Mouse (Mus musculus): ENCODE results near the gene Cyp2t4. TPM values are rescaled to one million over a fixed set of nuclear protein-coding genes. Genes with fewer than 3 reads are reported as not detected.

Cyp2t4 gene
- polyA plus RNA-seq, 1 experiment = 0.02 TPM

DNA sequence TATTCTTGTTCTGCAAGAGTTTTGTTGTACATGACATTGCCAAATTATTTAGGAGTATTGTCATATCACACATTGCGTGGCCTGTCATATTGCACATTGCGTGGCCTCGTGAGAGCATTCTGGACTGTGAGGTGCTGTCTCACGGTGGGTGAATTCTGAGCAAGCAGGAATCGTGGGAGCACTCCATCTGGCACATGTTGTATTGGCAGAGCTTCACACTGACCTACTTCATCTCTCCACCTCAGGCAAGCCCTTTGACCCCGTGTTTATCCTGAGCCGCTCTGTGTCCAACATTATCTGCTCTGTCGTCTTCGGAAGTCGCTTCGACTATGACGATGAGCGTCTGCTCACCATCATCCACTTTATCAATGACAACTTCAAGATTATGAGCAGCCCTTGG is 24.6 kb upstream of the Cyp2t4 start:
- Histone ChIP-seq H3K4me3 (no peak overlapping the region), H3K27me3 (ENCODE audit: control insufficient read depth, insufficient read depth, insufficient read length) (peaks cover 8% of the 10 kb centered on the region), H3K4me2 (ENCODE audit: low read depth) (no peak overlapping the region), H3ac (ENCODE audit: control insufficient read depth, insufficient read length) (no peak overlapping the region), H3K36me3 (ENCODE audit: control insufficient read depth, insufficient read depth) (no peaks in the 10 kb centered on the region), H3K79me2 (ENCODE audit: control insufficient read depth, insufficient read depth) (no peaks in the 10 kb centered on the region)
- TF ChIP-seq POLR2A (IDR thresholded peaks at IDR 0.05; ENCODE audit: insufficient read length, low read depth) = no peak

DNA sequence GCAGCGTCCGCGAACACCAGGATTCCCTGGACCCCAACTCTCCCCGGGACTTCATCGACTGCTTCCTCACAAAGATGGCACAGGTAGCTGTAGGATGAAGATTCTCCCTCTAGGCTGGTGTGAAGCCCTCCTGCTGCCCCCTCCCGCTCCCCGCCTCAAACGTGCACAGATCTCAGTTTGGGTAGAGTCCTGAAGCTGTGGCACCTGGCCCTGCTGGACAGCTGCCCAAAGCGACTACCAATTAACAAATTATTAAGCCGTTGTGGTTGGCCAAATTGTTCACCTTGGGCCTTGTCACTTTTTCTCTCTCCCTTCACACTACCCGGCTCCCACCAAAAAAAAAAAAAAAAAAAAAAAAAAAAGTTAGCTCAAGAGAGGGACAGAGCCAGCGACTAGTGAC is 23.7 kb upstream of the Cyp2t4 start:
- TF ChIP-seq SRF (IDR thresholded peaks at IDR 0.05; ENCODE audit: control insufficient read depth, insufficient read length, low read depth) (no peak), MYOG (IDR thresholded peaks at IDR 0.05; ENCODE audit: control insufficient read depth in 1 of 3, insufficient read depth in 1 of 3, insufficient read length in 2 of 3, low read depth in 2 of 3) (no peak), MYOD1 (IDR thresholded peaks at IDR 0.05; ENCODE audit: control insufficient read depth in 1 of 3, insufficient read length in 2 of 3, low read depth in 2 of 3) (no peak), E2F4 (IDR thresholded peaks at IDR 0.05; ENCODE audit: insufficient read depth) (no peak), POLR2AphosphoS2 (IDR thresholded peaks at IDR 0.05; ENCODE audit: insufficient read length, low read depth) (no peak), CEBPB (IDR thresholded peaks at IDR 0.05; ENCODE audit: insufficient read depth, poor library complexity, severe bottlenecking) (no peak), MAX (IDR thresholded peaks at IDR 0.05; ENCODE audit: low read depth) (no peak), TCF12 (IDR thresholded peaks at IDR 0.05; ENCODE audit: insufficient read depth, poor library complexity, severe bottlenecking) (no peak)
- Histone ChIP-seq H3ac (ENCODE audit: control insufficient read depth, insufficient read length) (no peak overlapping the region), H3K4me2 (ENCODE audit: low read depth) (no peak overlapping the region), H3K79me2 (ENCODE audit: control insufficient read depth, insufficient read depth) (no peaks in the 10 kb centered on the region), H3K4me3 (no peak overlapping the region), H3K27me3 (ENCODE audit: control insufficient read depth, insufficient read depth, insufficient read length) (peaks cover 4% of the 10 kb centered on the region), H3K36me3 (ENCODE audit: control insufficient read depth, insufficient read depth) (no peaks in the 10 kb centered on the region)

DNA sequence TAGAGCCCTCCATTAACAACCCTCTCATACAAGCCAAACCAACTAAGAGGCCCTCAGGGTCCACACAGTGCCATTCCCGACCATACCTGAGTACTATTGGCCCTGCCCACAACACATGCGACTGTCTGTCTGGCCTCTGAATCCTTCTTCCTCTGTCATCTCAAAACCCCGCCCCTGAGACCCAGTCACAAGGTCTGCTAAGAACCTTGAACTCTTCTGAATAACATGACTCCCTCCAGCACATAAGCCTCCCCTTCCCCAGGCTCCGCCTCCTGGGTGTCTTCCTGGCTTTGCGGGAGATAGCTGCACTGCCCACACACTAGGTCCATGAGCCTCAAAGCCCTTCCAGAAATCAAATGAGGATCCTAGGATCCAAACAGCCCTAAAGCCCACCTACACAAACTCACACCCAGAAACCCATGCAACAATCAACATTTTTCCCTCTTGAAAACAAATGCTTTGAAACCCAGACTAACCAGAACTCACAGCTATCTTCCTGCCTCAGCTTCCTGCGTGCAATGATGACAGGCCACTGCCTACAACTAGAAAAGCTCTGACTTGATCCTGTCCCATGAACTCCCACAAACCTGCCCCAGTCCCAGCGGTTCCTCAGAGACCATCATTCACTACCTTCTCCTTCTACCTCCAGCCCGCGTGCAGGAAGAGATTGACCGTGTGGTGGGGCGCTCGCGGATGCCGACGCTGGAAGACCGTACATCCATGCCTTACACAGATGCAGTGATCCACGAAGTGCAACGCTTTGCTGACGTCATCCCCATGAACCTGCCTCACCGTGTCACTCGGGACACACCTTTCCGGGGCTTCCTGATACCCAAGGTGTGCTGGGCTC is 22.8 kb upstream of the Cyp2t4 start:
- Histone ChIP-seq H3ac (ENCODE audit: control insufficient read depth, insufficient read length) (no peak overlapping the region), H3K27me3 (ENCODE audit: control insufficient read depth, insufficient read depth, insufficient read length) (no peaks in the 10 kb centered on the region), H3K4me3 (no peak overlapping the region), H3K79me2 (ENCODE audit: control insufficient read depth, insufficient read depth) (no peaks in the 10 kb centered on the region), H3K36me3 (ENCODE audit: control insufficient read depth, insufficient read depth) (no peaks in the 10 kb centered on the region), H3K4me2 (ENCODE audit: low read depth) (no peak overlapping the region)
- TF ChIP-seq TCF3 (IDR thresholded peaks at IDR 0.05; ENCODE audit: insufficient read length, low read depth) (no peak), CEBPB (IDR thresholded peaks at IDR 0.05; ENCODE audit: insufficient read depth, poor library complexity, severe bottlenecking) (no peak), USF1 (IDR thresholded peaks at IDR 0.05; ENCODE audit: low read depth) (no peak), TCF12 (IDR thresholded peaks at IDR 0.05; ENCODE audit: insufficient read depth, poor library complexity, severe bottlenecking) (no peak), MAX (IDR thresholded peaks at IDR 0.05; ENCODE audit: low read depth) (no peak), MYOD1 (IDR thresholded peaks at IDR 0.05; ENCODE audit: control insufficient read depth in 1 of 3, insufficient read length in 2 of 3, low read depth in 2 of 3) (no peak), REST (IDR thresholded peaks at IDR 0.05; ENCODE audit: insufficient read depth, insufficient read length) (no peak), E2F4 (IDR thresholded peaks at IDR 0.05; ENCODE audit: insufficient read depth) (no peak), SRF (IDR thresholded peaks at IDR 0.05; ENCODE audit: control insufficient read depth, insufficient read length, low read depth) (no peak), MYOG (IDR thresholded peaks at IDR 0.05; ENCODE audit: control insufficient read depth in 1 of 3, insufficient read depth in 1 of 3, insufficient read length in 2 of 3, low read depth in 2 of 3) (no peak), POLR2AphosphoS2 (IDR thresholded peaks at IDR 0.05; ENCODE audit: insufficient read length, low read depth) (no peak), POLR2A (IDR thresholded peaks at IDR 0.05; ENCODE audit: insufficient read length, low read depth) (no peak)

DNA sequence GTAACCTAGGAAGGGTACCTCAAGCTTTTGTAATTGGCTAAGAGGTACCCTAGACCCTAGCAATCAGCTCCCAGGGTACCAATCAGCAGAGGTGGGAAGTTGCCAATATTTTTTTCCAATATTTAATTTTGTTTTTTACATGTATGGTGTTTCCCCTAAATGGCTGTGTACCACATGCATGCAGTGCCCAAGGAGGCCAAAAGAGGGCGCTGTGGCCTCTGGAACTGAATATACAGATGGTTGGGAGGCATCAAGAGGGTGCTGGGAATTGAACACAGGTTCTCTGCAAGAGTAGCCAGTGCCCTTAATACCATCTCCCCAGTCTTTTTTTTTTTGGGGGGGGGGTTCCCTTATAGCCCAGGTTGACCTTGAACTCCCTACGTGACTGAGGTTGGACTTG is 22.1 kb upstream of the Cyp2t4 start:
- Histone ChIP-seq H3ac (ENCODE audit: control insufficient read depth, insufficient read length) (no peak overlapping the region), H3K36me3 (ENCODE audit: control insufficient read depth, insufficient read depth) (no peaks in the 10 kb centered on the region), H3K4me3 (no peak overlapping the region), H3K4me2 (ENCODE audit: low read depth) (no peak overlapping the region), H3K27me3 (ENCODE audit: control insufficient read depth, insufficient read depth, insufficient read length) (no peaks in the 10 kb centered on the region), H3K79me2 (ENCODE audit: control insufficient read depth, insufficient read depth) (no peaks in the 10 kb centered on the region)
- no peak for TF ChIP-seq MAX (IDR thresholded peaks at IDR 0.05; ENCODE audit: low read depth)
- TF ChIP-seq MYOG (IDR thresholded peaks at IDR 0.05; ENCODE audit: control insufficient read depth in 1 of 3, insufficient read depth in 1 of 3, insufficient read length in 2 of 3, low read depth in 2 of 3) = no peak
- TF ChIP-seq SRF (IDR thresholded peaks at IDR 0.05; ENCODE audit: control insufficient read depth, insufficient read length, low read depth) = no peak
- TF ChIP-seq CEBPB (IDR thresholded peaks at IDR 0.05; ENCODE audit: insufficient read depth, poor library complexity, severe bottlenecking) = no peak
- no peak for TF ChIP-seq USF1 (IDR thresholded peaks at IDR 0.05; ENCODE audit: low read depth)
- no peak for TF ChIP-seq POLR2A (IDR thresholded peaks at IDR 0.05; ENCODE audit: insufficient read length, low read depth)
- TF ChIP-seq MYOD1 (IDR thresholded peaks at IDR 0.05; ENCODE audit: control insufficient read depth in 1 of 3, insufficient read length in 2 of 3, low read depth in 2 of 3) = no peak
- no peak for TF ChIP-seq E2F4 (IDR thresholded peaks at IDR 0.05; ENCODE audit: insufficient read depth)
- TF ChIP-seq POLR2AphosphoS2 (IDR thresholded peaks at IDR 0.05; ENCODE audit: insufficient read length, low read depth) = no peak
- TF ChIP-seq TCF3 (IDR thresholded peaks at IDR 0.05; ENCODE audit: insufficient read length, low read depth) = no peak
- TF ChIP-seq REST (IDR thresholded peaks at IDR 0.05; ENCODE audit: insufficient read depth, insufficient read length) = no peak
- TF ChIP-seq TCF12 (IDR thresholded peaks at IDR 0.05; ENCODE audit: insufficient read depth, poor library complexity, severe bottlenecking) = no peak

DNA sequence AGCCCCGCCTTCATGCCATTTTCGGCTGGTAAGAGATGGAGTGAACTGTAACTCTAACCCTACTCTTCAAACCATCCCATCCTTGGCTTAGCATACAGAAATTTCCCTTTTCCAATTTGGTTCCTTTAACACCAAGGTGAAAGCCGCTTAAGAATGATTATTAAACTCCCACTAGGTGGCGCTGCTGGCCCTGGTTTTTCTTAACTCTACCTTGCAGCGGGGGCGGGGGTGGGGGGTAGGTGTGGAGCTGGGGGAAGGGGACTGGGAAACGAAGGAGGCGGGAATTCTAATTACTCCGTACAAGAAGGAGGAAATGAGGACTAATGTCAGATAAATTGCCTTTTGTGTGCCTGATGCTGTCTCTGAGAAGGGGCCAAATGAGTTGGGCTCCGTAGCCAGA is 20.9 kb upstream of the Cyp2t4 start:
- no peak overlapping the region for H3K4me3 ChIP-seq
- no peaks in the 10 kb centered on the region for H3K36me3 ChIP-seq (ENCODE audit: control insufficient read depth, insufficient read depth)
- no peak for TF ChIP-seq TCF12 (IDR thresholded peaks at IDR 0.05; ENCODE audit: insufficient read depth, poor library complexity, severe bottlenecking)
- no peak for TF ChIP-seq POLR2A (IDR thresholded peaks at IDR 0.05; ENCODE audit: insufficient read length, low read depth)
- no peak for TF ChIP-seq E2F4 (IDR thresholded peaks at IDR 0.05; ENCODE audit: insufficient read depth)
- no peak for TF ChIP-seq MAX (IDR thresholded peaks at IDR 0.05; ENCODE audit: low read depth)
- no peak for TF ChIP-seq MYOD1 (IDR thresholded peaks at IDR 0.05; ENCODE audit: control insufficient read depth in 1 of 3, insufficient read length in 2 of 3, low read depth in 2 of 3)
- no peak for TF ChIP-seq USF1 (IDR thresholded peaks at IDR 0.05; ENCODE audit: low read depth)
- TF ChIP-seq CEBPB (IDR thresholded peaks at IDR 0.05; ENCODE audit: insufficient read depth, poor library complexity, severe bottlenecking) = no peak
- no peak for TF ChIP-seq REST (IDR thresholded peaks at IDR 0.05; ENCODE audit: insufficient read depth, insufficient read length)
- TF ChIP-seq POLR2AphosphoS2 (IDR thresholded peaks at IDR 0.05; ENCODE audit: insufficient read length, low read depth) = no peak
- TF ChIP-seq MYOG (IDR thresholded peaks at IDR 0.05; ENCODE audit: control insufficient read depth in 1 of 3, insufficient read depth in 1 of 3, insufficient read length in 2 of 3, low read depth in 2 of 3) = no peak
- no peak for TF ChIP-seq TCF3 (IDR thresholded peaks at IDR 0.05; ENCODE audit: insufficient read length, low read depth)
- TF ChIP-seq SRF (IDR thresholded peaks at IDR 0.05; ENCODE audit: control insufficient read depth, insufficient read length, low read depth) = no peak
- H3K79me2 ChIP-seq (ENCODE audit: control insufficient read depth, insufficient read depth) = no peaks in the 10 kb centered on the region
- H3K27me3 ChIP-seq (ENCODE audit: control insufficient read depth, insufficient read depth, insufficient read length) = no peaks in the 10 kb centered on the region
- H3ac ChIP-seq (ENCODE audit: control insufficient read depth, insufficient read length) = no peak overlapping the region
- no peak overlapping the region for H3K4me2 ChIP-seq (ENCODE audit: low read depth)

Data from myocyte (in vitro differentiated cells).